Mouse (Mus musculus): ENCODE results near the gene Thra.

The Thra gene

DNA sequence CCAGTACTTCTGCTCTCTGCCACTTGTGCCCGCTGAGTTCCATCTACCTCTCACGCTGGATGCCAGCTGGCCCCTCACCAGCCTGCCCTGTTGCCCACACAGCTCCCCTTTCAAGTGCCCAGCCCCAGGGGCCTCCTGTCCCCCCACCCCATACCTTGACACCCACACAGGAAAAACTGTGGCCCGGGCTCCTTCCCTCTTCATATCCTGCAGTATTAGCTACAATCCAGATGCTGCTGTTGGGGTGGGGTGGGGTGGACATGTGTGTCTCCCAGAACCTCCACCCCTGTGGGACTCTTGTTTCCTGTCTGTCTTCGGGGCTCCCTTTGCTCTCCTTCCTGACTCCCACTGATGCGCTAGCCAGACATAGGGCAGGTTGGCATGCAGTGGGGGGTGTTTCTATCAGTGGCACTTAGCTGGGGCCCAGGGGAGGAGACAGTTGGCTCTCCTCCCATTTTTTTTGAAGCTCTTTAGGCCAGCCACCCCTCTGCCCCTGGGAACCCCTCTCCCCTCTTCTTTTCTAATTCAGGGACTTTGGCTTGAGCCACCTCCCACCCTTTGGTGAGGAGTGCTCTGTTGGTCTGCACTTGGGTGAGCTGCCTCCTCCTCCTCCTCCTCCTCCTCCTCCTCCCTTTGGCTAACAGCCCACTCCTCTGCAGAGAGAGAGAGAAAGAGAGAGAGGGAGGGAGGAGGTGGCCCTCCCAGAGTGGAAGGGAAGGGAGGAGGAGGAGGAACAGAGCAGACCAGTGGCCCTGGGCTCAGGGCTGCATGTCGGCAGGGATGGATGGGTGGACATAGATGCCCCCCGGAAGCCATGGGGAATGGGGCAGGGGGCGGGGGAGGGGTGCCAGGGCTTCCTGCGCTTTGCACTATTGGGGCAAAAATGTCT is 25.2 kb downstream of the Thra start:
- DNase-seq (ENCODE audit: low spot score), result no peak

- DNase-seq (ENCODE audit: low spot score), result no peak
These were observed 25.9 kb downstream of the Thra start for GRCm38 (mm10) chr11:98766346-98766745.

DNA sequence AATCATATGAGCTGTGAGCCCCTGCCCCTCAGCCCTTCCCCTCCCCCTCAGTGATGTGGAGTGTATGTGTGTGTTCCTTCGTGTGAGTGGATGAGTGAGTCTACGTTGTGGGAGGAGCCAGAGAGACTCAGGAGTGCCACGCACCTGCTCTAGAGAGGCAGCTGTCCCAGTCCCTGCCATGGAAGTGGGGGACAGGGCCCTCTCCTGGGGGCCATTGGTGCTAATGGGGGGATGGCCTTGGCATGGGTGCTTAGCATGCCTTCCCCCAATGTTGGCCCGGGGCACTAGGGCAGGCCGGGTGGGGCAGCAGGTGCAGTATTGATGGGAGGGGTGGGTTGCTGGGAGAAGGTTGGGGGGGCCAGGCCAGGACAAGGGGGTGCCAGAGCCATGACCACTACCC is 26.4 kb downstream of the Thra start:
- no peak for DNase-seq (ENCODE audit: low spot score)

- DNase-seq (ENCODE audit: low spot score), result peak; percentile 71
These were observed 26.8 kb downstream of the Thra start for GRCm38 (mm10) chr11:98767276-98767675.

DNA sequence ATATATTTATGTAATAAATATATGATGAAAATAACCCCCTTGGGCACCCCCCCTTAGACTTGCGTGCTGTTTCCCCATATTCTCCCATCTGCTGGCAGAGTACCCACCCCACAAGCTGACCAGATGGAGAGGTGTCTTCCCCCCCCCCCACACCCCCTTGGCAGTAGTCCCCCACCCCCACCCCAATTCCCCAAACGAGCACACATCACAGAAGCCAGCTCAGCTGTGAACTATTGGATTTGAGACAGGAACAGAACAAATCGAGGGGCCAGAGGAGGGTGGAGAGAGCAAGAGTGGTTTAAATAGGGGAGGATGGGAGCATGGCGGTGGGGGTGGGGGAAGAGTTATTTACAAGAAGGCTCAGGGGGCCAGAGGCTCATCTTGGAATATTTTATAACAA is 27.3 kb downstream of the Thra start:
- DNase-seq (ENCODE audit: low spot score), result no peak

GRCm38 (mm10) chr11:98768127-98769006 is 27.9 kb downstream of the Thra start:
- no peak for DNase-seq (ENCODE audit: low spot score)

- DNase-seq (ENCODE audit: low spot score), result no peak
These were observed 28.8 kb downstream of the Thra start for GRCm38 (mm10) chr11:98769007-98769954.

GRCm38 (mm10) chr11:98770096-98770975 is 29.9 kb downstream of the Thra start:
- DNase-seq (ENCODE audit: low spot score), result no peak

GRCm38 (mm10) chr11:98771131-98771530 is 30.7 kb downstream of the Thra start:
- no peak for DNase-seq (ENCODE audit: low spot score)

- no peak for DNase-seq (ENCODE audit: low spot score)
These were observed 31.5 kb downstream of the Thra start for GRCm38 (mm10) chr11:98771844-98772525.

GRCm38 (mm10) chr11:98772667-98773171 is 32.3 kb downstream of the Thra start:
- DNase-seq (ENCODE audit: low spot score), result no peak

DNA sequence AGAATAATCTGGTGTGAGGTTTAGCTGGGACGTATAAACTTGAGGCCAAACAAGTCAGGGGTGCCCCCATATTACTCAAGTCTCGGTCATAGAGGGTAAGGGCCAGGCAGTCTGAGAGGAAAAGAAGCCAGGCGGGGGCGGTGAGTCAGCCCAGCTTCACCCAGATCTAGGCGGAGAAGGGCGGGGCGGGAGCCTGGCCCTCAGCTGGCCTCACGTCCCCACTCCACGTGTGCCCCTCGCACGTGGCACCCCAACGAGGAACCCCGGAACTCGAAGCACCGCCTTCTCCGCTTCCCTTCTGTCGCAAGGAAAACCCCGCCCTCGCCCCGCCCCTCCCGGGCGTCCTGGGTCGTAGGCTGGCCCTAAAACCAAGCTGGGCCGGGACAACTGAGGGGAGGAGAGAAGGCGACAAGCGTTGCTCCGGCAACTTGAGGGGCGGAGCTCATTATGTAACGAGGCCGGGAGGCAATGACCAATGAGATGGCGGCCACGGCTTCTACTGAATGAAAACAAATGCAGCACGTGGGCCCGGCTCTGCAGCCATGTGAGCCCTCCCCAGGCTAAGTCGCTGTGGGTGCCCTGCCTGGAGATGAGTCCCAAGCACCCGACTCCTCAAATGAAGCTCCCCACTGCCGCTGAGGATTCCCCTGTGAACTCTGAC is 33.3 kb downstream of the Thra start:
- peak; percentile 98 for DNase-seq (ENCODE audit: low spot score)

- DNase-seq (ENCODE audit: low spot score), result no peak
These were observed 34.3 kb downstream of the Thra start, which contains the start of gene Nr1d1 for GRCm38 (mm10) chr11:98774582-98775347. TSS of gene Nr1d1 (minus strand) at chr11:98775333.

GRCm38 (mm10) chr11:98775348-98776051 is 35.1 kb downstream of the Thra start:
- DNase-seq (ENCODE audit: low spot score), result peak; percentile 97

DNA sequence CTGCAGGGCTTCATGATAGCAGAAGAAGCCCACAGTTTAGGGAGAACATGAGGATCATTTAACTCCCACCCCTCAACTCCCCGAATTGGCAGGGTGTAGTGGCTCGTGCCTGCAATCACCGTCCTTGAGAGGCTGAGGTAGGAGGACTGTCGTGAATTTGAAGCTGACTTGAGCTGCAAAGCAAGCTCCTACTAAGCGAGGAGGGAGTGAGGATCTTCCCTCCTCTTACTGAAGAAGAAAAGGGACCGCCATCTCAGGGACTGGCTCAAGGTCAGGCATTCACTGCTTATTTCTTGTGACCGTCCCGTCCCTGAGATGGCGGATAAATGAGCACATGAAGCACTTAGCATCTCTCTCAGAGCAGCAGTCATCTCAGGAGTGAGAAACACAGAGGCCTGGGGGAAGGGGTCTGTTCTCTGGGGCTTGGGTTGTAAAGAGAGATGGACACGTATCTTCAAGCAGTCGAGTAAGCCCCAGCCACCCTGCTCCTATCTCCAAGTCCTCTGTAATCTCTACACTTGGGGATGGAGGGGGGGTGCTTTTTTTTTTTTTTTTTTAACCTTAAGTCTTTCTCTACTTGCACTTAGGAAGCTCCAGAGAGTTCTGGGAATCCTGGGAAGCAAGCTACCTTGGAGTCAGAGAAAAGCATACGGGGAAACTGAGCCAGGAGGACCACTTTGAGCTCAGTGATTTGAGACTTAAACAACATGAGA is 35.8 kb downstream of the Thra start:
- DNase-seq (ENCODE audit: low spot score), result no peak

GRCm38 (mm10) chr11:98776843-98777590 is 36.6 kb downstream of the Thra start:
- DNase-seq (ENCODE audit: low spot score), result peak; percentile 77

Measured in embryo, embryonic 10.5 days (tissue).